Mouse (Mus musculus): Measurements from ENCODE around the gene Dgkg. TPM values are rescaled to one million over a fixed set of nuclear protein-coding genes. Genes with fewer than 3 reads are reported as not detected.
A peak's percentile ranks its signal among the peaks of the same experiment; 100 is the strongest.

Dgkg gene
- polyA plus RNA-seq, 1 experiment from 2014 or later = 5.5 TPM

DNA sequence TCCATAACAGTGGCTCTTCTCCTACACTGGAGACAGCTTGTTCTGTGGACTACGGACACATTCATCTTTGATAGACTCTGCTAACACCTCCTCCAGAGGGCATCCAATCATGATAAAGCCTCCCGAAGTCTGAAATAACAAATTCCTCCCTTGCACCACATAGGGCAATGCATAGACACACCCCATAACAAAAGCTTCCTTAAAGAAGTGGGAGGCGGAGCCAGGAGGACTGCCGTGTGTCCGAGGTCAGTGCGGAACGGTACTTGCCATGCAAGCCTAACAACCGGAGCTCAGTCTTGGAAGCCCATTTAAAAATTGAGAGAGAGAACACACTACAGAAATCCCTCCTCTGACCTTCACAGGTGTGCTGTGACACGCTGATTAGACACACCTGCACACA lies 126.0 kb downstream of the Dgkg start:
- 67% methylated on average over 9 of the region's 9 CpGs for WGBS
- Histone ChIP-seq H3K27ac (ENCODE audit: low read length) (no peak overlapping the region), H3K4me1 (ENCODE audit: control insufficient read depth, insufficient read depth, low read length) (no peaks in the 10 kb centered on the region), H3K27me3 (replicated peaks; ENCODE audit: control insufficient read depth, insufficient read depth, low read length) (no peaks in the 10 kb centered on the region), H3K9ac (ENCODE audit: low read depth, low read length) (no peak overlapping the region), H3K36me3 (ENCODE audit: control insufficient read depth, insufficient read depth, low read length) (no peaks in the 10 kb centered on the region), H3K4me3 (ENCODE audit: low read length) (no peak overlapping the region), H3K9me3 (ENCODE audit: control insufficient read depth, low read length) (no peaks in the 10 kb centered on the region), H3K4me2 (ENCODE audit: low read depth, low read length) (no peak overlapping the region)
- ATAC-seq = no peak

- no peak for ATAC-seq
- Histone ChIP-seq H3K9ac (ENCODE audit: low read depth, low read length) (no peak overlapping the region), H3K4me3 (ENCODE audit: low read length) (no peak overlapping the region), H3K36me3 (ENCODE audit: control insufficient read depth, insufficient read depth, low read length) (no peaks in the 10 kb centered on the region), H3K9me3 (ENCODE audit: control insufficient read depth, low read length) (no peaks in the 10 kb centered on the region), H3K27me3 (replicated peaks; ENCODE audit: control insufficient read depth, insufficient read depth, low read length) (no peaks in the 10 kb centered on the region), H3K4me2 (ENCODE audit: low read depth, low read length) (no peak overlapping the region), H3K27ac (ENCODE audit: low read length) (no peak overlapping the region), H3K4me1 (ENCODE audit: control insufficient read depth, insufficient read depth, low read length) (no peaks in the 10 kb centered on the region)
- 66% methylated on average over 5 of the region's 5 CpGs for WGBS
Observed at GRCm38 (mm10) chr16:22527499-22527939, 129.5 kb downstream of the Dgkg start.

DNA sequence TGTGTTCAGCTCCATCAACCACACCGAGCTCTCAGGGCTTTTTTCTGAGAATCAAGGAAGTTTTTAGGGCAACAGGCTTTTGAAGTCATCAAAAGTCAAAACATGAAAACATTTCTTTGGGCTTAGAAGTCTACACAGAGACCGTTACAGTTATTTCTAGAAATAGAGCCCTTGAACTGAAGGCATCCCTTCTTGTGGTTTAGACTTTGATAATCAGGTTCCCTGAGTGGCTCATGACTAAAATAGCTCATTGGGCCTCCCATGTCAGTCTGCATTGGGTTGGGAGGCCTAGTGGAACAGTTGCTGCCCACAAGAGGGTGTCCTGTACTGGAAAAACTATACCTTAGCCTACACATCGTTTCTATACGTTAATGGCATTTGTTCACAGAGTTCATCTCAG lies 130.6 kb downstream of the Dgkg start:
- H3K27ac ChIP-seq (ENCODE audit: low read length) = no peak overlapping the region
- H3K27me3 ChIP-seq (replicated peaks; ENCODE audit: control insufficient read depth, insufficient read depth, low read length) = no peaks in the 10 kb centered on the region
- H3K4me2 ChIP-seq (ENCODE audit: low read depth, low read length) = no peak overlapping the region
- no peaks in the 10 kb centered on the region for H3K9me3 ChIP-seq (ENCODE audit: control insufficient read depth, low read length)
- H3K36me3 ChIP-seq (ENCODE audit: control insufficient read depth, insufficient read depth, low read length) = no peaks in the 10 kb centered on the region
- H3K4me3 ChIP-seq (ENCODE audit: low read length) = no peak overlapping the region
- 88% methylated on average over 4 of the region's 4 CpGs for WGBS
- H3K4me1 ChIP-seq (ENCODE audit: control insufficient read depth, insufficient read depth, low read length) = no peaks in the 10 kb centered on the region
- no peak for ATAC-seq
- no peak overlapping the region for H3K9ac ChIP-seq (ENCODE audit: low read depth, low read length)

GRCm38 (mm10) chr16:22517431-22518384 lies 139.3 kb downstream of the Dgkg start:
- Histone ChIP-seq H3K4me3 (ENCODE audit: low read length) (no peak overlapping the region), H3K9me3 (ENCODE audit: control insufficient read depth, low read length) (no peaks in the 10 kb centered on the region), H3K27ac (ENCODE audit: low read length) (peak overlapping the region; percentile 54), H3K4me1 (ENCODE audit: control insufficient read depth, insufficient read depth, low read length) (peaks cover 15% of the 10 kb centered on the region), H3K9ac (ENCODE audit: low read depth, low read length) (peak overlapping the region; percentile 35), H3K4me2 (ENCODE audit: low read depth, low read length) (0 out of 2 replicates have a peak overlapping the region, but pooled peaks have one; percentile 14), H3K36me3 (ENCODE audit: control insufficient read depth, insufficient read depth, low read length) (no peaks in the 10 kb centered on the region), H3K27me3 (replicated peaks; ENCODE audit: control insufficient read depth, insufficient read depth, low read length) (no peaks in the 10 kb centered on the region)
- peak; percentile 79 for ATAC-seq
- 17% methylated on average over 20 of the region's 20 CpGs for WGBS

DNA sequence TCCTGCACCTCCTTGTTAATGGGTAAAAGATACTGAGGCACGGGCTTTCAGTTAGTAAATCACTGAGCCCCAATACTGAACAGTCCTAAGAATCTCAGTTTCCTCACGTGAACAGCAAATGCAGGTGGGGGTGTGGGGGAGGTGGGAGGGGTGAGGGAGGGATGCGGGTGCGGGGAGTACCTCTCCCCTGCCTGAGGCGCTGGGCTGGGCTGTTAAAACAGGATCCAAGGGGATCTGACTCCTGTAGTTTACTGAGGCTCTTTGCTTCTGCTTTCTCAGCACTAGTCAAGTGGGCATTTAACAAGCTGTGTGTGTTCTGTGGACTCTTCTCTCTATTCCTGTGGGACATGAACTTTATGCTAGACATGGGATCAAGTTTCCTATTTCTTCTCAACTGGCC lies 141.5 kb downstream of the Dgkg start:
- Histone ChIP-seq H3K36me3 (ENCODE audit: control insufficient read depth, insufficient read depth, low read length) (no peaks in the 10 kb centered on the region), H3K9me3 (ENCODE audit: control insufficient read depth, low read length) (no peaks in the 10 kb centered on the region), H3K27ac (ENCODE audit: low read length) (no peak overlapping the region), H3K4me2 (ENCODE audit: low read depth, low read length) (no peak overlapping the region), H3K4me1 (ENCODE audit: control insufficient read depth, insufficient read depth, low read length) (peaks cover 18% of the 10 kb centered on the region), H3K9ac (ENCODE audit: low read depth, low read length) (no peak overlapping the region), H3K27me3 (replicated peaks; ENCODE audit: control insufficient read depth, insufficient read depth, low read length) (no peaks in the 10 kb centered on the region), H3K4me3 (ENCODE audit: low read length) (no peak overlapping the region)
- ATAC-seq = no peak
- WGBS = 31% methylated on average over 5 of the region's 5 CpGs

DNA sequence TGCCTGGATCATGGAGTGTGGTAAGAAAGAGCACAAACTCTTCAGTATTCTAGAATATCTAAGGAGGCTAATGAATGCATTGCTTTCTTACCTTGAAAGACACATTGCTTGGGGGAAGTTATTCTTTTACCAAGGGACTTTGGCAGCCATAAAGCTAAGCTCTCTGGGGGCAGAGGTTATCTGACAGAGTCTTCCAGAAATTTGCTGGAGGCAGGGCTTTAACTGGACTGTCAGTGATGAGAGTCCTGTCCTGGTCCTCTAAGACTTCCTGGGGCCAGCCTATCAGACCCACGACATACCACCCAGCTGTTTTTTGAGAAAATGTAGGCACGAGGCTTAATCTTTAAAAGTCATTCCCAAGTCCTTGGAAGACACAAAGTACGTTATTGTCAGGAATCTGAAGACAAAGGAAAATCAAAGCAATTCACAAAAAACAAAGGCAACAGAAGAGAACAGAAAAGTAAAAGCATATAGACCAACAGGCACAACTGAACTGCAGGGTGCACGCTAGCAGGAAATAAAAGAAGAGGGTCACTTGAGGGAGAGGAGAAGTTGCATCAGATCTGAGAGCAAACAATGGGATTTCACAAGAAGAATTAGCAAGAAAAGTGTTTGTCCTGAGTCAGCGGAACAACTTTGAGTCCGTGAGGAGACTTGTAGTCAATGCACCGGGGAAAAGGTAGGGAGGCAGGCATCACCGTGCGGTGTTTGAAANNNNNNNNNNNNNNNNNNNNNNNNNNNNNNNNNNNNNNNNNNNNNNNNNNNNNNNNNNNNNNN lies 146.0 kb downstream of the Dgkg start:
- 46% methylated on average over 9 of the region's 9 CpGs for WGBS
- peak; percentile 80 for ATAC-seq

DNA sequence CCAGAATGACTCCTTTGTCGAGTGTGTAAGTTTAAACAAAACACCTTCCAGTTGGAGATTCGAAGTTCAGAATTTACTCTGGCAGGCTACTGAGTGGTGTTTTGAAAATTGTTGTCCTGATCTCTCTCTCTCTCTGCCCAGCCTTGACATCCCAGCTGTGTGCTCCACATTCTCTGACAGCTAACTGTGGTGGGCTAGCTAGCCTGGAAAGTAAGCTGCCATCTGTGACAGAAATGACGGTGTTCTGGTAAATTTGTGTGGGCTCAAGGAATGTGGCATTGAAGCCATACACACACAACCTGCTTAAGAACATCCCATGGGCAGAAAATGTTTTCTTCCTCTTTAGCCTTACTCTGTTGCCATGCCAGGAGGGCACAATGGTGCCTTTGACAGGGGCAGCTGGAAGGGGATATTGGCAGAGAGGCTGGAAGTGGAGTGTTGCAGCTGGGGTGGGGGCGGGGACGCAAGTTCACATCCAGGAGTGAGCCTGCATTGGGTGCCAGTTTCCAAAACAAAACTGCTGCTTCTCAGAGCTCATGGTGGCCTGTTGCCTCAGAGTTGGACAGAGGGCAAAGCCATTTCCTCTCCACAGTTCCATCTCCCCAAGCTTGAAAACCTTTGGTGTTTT lies 148.0 kb downstream of the Dgkg start:
- H3K4me1 ChIP-seq (ENCODE audit: control insufficient read depth, insufficient read depth, low read length) = 0 out of 2 replicates have a peak, but pooled peaks cover 2% of the 10 kb centered on the region
- no peak for ATAC-seq
- H3K4me2 ChIP-seq (ENCODE audit: low read depth, low read length) = no peak overlapping the region
- H3K9ac ChIP-seq (ENCODE audit: low read depth, low read length) = no peak overlapping the region
- no peak overlapping the region for H3K4me3 ChIP-seq (ENCODE audit: low read length)
- no peaks in the 10 kb centered on the region for H3K36me3 ChIP-seq (ENCODE audit: control insufficient read depth, insufficient read depth, low read length)
- no peak overlapping the region for H3K27ac ChIP-seq (ENCODE audit: low read length)
- no peaks in the 10 kb centered on the region for H3K9me3 ChIP-seq (ENCODE audit: control insufficient read depth, low read length)
- 71% methylated on average over 5 of the region's 5 CpGs for WGBS
- H3K27me3 ChIP-seq (replicated peaks; ENCODE audit: control insufficient read depth, insufficient read depth, low read length) = no peaks in the 10 kb centered on the region

More for the DNA sequence above, 146.0 kb downstream of the Dgkg start:
- H3K4me3 ChIP-seq (ENCODE audit: low read length) = no peak overlapping the region
- H3K27ac ChIP-seq (ENCODE audit: low read length) = no peak overlapping the region
- 0 out of 2 replicates have a peak, but pooled peaks cover 2% of the 10 kb centered on the region for H3K4me1 ChIP-seq (ENCODE audit: control insufficient read depth, insufficient read depth, low read length)
- no peak overlapping the region for H3K4me2 ChIP-seq (ENCODE audit: low read depth, low read length)
- no peaks in the 10 kb centered on the region for H3K27me3 ChIP-seq (replicated peaks; ENCODE audit: control insufficient read depth, insufficient read depth, low read length)
- H3K9ac ChIP-seq (ENCODE audit: low read depth, low read length) = no peak overlapping the region
- no peaks in the 10 kb centered on the region for H3K9me3 ChIP-seq (ENCODE audit: control insufficient read depth, low read length)
- H3K36me3 ChIP-seq (ENCODE audit: control insufficient read depth, insufficient read depth, low read length) = no peaks in the 10 kb centered on the region

- Histone ChIP-seq H3K36me3 (ENCODE audit: control insufficient read depth, insufficient read depth, low read length) (no peaks in the 10 kb centered on the region), H3K4me2 (ENCODE audit: low read depth, low read length) (no peak overlapping the region), H3K9ac (ENCODE audit: low read depth, low read length) (no peak overlapping the region), H3K27me3 (replicated peaks; ENCODE audit: control insufficient read depth, insufficient read depth, low read length) (no peaks in the 10 kb centered on the region), H3K9me3 (ENCODE audit: control insufficient read depth, low read length) (no peaks in the 10 kb centered on the region), H3K4me3 (ENCODE audit: low read length) (no peak overlapping the region), H3K27ac (ENCODE audit: low read length) (no peak overlapping the region), H3K4me1 (ENCODE audit: control insufficient read depth, insufficient read depth, low read length) (no peaks in the 10 kb centered on the region)
- 69% methylated on average over 6 of the region's 6 CpGs for WGBS
- ATAC-seq = no peak
Observed at GRCm38 (mm10) chr16:22505656-22506055, 151.4 kb downstream of the Dgkg start.

GRCm38 (mm10) chr16:22504851-22505250 lies 152.2 kb downstream of the Dgkg start:
- Histone ChIP-seq H3K27me3 (replicated peaks; ENCODE audit: control insufficient read depth, insufficient read depth, low read length) (no peaks in the 10 kb centered on the region), H3K9ac (ENCODE audit: low read depth, low read length) (0 out of 2 replicates have a peak overlapping the region, but pooled peaks have one; percentile 5), H3K4me2 (ENCODE audit: low read depth, low read length) (no peak overlapping the region), H3K36me3 (ENCODE audit: control insufficient read depth, insufficient read depth, low read length) (no peaks in the 10 kb centered on the region), H3K4me3 (ENCODE audit: low read length) (no peak overlapping the region), H3K27ac (ENCODE audit: low read length) (no peak overlapping the region), H3K4me1 (ENCODE audit: control insufficient read depth, insufficient read depth, low read length) (no peaks in the 10 kb centered on the region), H3K9me3 (ENCODE audit: control insufficient read depth, low read length) (no peaks in the 10 kb centered on the region)
- 38% methylated on average over 8 of the region's 8 CpGs for WGBS
- peak; percentile 58 for ATAC-seq

All from intestine, embryonic 16.5 days (tissue).